Mouse (Mus musculus): ENCODE measurements around the gene Bud23. TPM values are rescaled to one million over a fixed set of nuclear protein-coding genes. Genes with fewer than 3 reads are reported as not detected.
A peak's percentile ranks its signal among the peaks of the same experiment; 100 is the strongest.

The Bud23 gene
- total and polyA plus RNA-seq, 2 experiments, result 32.7 to 51.7 TPM

GRCm38 (mm10) chr5:135086871-135087270, 22.1 kb upstream of the Bud23 start:
- Histone ChIP-seq H3K9ac (ENCODE audit: low read depth, low read length) (no peak overlapping the region), H3K4me1 (ENCODE audit: control insufficient read depth, insufficient read depth, low read length) (peaks cover 9% of the 10 kb centered on the region), H3K79me2 (ENCODE audit: control insufficient read depth, insufficient read depth, low read length) (peaks cover 16% of the 10 kb centered on the region; the same call in 1 of the 2 replicates), H3K36me3 (ENCODE audit: control insufficient read depth, insufficient read depth, low read length) (no peaks in the 10 kb centered on the region), H3K27ac (replicated peaks; ENCODE audit: insufficient read depth, low read depth, low read length) (no peak overlapping the region), H3K27me3 (ENCODE audit: control insufficient read depth, insufficient read depth, low read length) (no peaks in the 10 kb centered on the region), H3K4me3 (ENCODE audit: insufficient read depth, low read depth, low read length) (no peak overlapping the region)
- no peak for TF ChIP-seq CTCF (IDR thresholded peaks at IDR 0.05; ENCODE audit: low read depth, low read length)
- no peak for TF ChIP-seq POLR2A (IDR thresholded peaks at IDR 0.05; ENCODE audit: extremely low read depth, insufficient read depth, low read length)
- peak; percentile 55 for DNase-seq (ENCODE audit: extremely low read depth, low read depth, low spot score)
- WGBS, result 47% methylated on average over 4 of the region's 4 CpGs

DNA sequence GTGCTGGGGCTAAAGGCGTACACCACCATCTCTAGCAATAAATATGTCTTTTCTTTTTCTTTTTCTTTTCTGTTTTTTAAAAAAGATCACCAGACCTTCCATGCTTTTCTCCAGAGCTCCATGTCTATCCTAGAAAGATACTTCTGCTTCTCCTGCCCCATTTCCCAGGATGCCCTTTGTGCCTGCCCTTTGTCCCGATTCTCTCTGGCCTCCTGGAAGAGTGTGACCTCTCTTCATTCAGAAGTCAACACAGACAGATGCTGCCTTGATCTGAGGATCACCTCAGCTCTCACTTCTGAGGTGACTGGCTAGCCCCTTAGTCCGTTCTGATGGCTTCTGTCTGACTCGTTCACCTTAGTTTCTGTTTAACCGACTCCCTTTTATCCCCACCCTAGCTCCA, 15.8 kb upstream of the Bud23 start:
- Histone ChIP-seq H3K4me3 (ENCODE audit: insufficient read depth, low read depth, low read length) (no peak overlapping the region), H3K27me3 (ENCODE audit: control insufficient read depth, insufficient read depth, low read length) (no peaks in the 10 kb centered on the region), H3K9ac (ENCODE audit: low read depth, low read length) (no peak overlapping the region), H3K79me2 (ENCODE audit: control insufficient read depth, insufficient read depth, low read length) (no peaks in the 10 kb centered on the region), H3K36me3 (ENCODE audit: control insufficient read depth, insufficient read depth, low read length) (no peaks in the 10 kb centered on the region), H3K27ac (replicated peaks; ENCODE audit: insufficient read depth, low read depth, low read length) (no peak overlapping the region), H3K4me1 (ENCODE audit: control insufficient read depth, insufficient read depth, low read length) (peaks cover 7% of the 10 kb centered on the region)
- DNase-seq (ENCODE audit: extremely low read depth, low read depth, low spot score), result peak; percentile 63
- TF ChIP-seq POLR2A (IDR thresholded peaks at IDR 0.05; ENCODE audit: extremely low read depth, insufficient read depth, low read length) (no peak), CTCF (IDR thresholded peaks at IDR 0.05; ENCODE audit: low read depth, low read length) (no peak)
- 64% methylated on average over 5 of the region's 5 CpGs for WGBS

GRCm38 (mm10) chr5:135079578-135079977, 14.8 kb upstream of the Bud23 start:
- no peaks in the 10 kb centered on the region for H3K27me3 ChIP-seq (ENCODE audit: control insufficient read depth, insufficient read depth, low read length)
- peaks cover 7% of the 10 kb centered on the region for H3K4me1 ChIP-seq (ENCODE audit: control insufficient read depth, insufficient read depth, low read length)
- H3K27ac ChIP-seq (replicated peaks; ENCODE audit: insufficient read depth, low read depth, low read length), result no peak overlapping the region
- no peaks in the 10 kb centered on the region for H3K36me3 ChIP-seq (ENCODE audit: control insufficient read depth, insufficient read depth, low read length)
- no peak for TF ChIP-seq POLR2A (IDR thresholded peaks at IDR 0.05; ENCODE audit: extremely low read depth, insufficient read depth, low read length)
- TF ChIP-seq CTCF (IDR thresholded peaks at IDR 0.05; ENCODE audit: low read depth, low read length), result no peak
- no peak for DNase-seq (ENCODE audit: extremely low read depth, low read depth, low spot score)
- no peak overlapping the region for H3K4me3 ChIP-seq (ENCODE audit: insufficient read depth, low read depth, low read length)
- WGBS, result 100% methylated on average over 2 of the region's 2 CpGs
- H3K9ac ChIP-seq (ENCODE audit: low read depth, low read length), result no peak overlapping the region
- H3K79me2 ChIP-seq (ENCODE audit: control insufficient read depth, insufficient read depth, low read length), result no peaks in the 10 kb centered on the region

DNA sequence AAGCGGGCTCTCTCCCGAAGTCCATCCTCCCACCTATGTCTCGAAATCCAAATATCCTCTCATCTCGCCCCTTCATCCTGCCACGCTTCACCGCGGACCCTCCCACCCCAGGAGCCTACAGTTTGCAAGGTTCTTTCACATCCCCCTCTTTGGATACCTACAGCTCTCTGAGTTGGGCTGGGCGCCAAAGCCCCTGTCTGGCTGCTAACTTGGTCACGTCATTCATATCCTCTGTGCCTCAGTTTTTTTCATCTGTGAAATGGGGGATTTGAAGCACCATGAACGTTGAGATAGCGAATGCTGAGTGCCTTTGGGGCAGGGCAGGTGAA, 13.7 kb upstream of the Bud23 start:
- no peaks in the 10 kb centered on the region for H3K27me3 ChIP-seq (ENCODE audit: control insufficient read depth, insufficient read depth, low read length)
- TF ChIP-seq CTCF (IDR thresholded peaks at IDR 0.05; ENCODE audit: low read depth, low read length), result no peak
- TF ChIP-seq POLR2A (IDR thresholded peaks at IDR 0.05; ENCODE audit: extremely low read depth, insufficient read depth, low read length), result no peak
- no peaks in the 10 kb centered on the region for H3K36me3 ChIP-seq (ENCODE audit: control insufficient read depth, insufficient read depth, low read length)
- peaks cover 7% of the 10 kb centered on the region for H3K4me1 ChIP-seq (ENCODE audit: control insufficient read depth, insufficient read depth, low read length)
- no peak for DNase-seq (ENCODE audit: extremely low read depth, low read depth, low spot score)
- peak overlapping the region; percentile 32; the same call in 1 of the 2 replicates for H3K4me3 ChIP-seq (ENCODE audit: insufficient read depth, low read depth, low read length)
- peak overlapping the region; percentile 29 for H3K9ac ChIP-seq (ENCODE audit: low read depth, low read length)
- no peaks in the 10 kb centered on the region for H3K79me2 ChIP-seq (ENCODE audit: control insufficient read depth, insufficient read depth, low read length)
- WGBS, result 3% methylated on average over 11 of the region's 11 CpGs
- no peak overlapping the region for H3K27ac ChIP-seq (replicated peaks; ENCODE audit: insufficient read depth, low read depth, low read length)

GRCm38 (mm10) chr5:135077564-135078481, 13.1 kb upstream of the Bud23 start, which contains the start of gene Vps37d:
Vps37d (minus strand) TSS chr5:135078266.
- TF ChIP-seq CTCF (IDR thresholded peaks at IDR 0.05; ENCODE audit: low read depth, low read length), result peak; percentile 80
- no peak for TF ChIP-seq POLR2A (IDR thresholded peaks at IDR 0.05; ENCODE audit: extremely low read depth, insufficient read depth, low read length)
- Histone ChIP-seq H3K4me1 (ENCODE audit: control insufficient read depth, insufficient read depth, low read length) (peaks cover 7% of the 10 kb centered on the region), H3K4me3 (ENCODE audit: insufficient read depth, low read depth, low read length) (peak within 1 kb of the TSS; percentile 70), H3K27me3 (ENCODE audit: control insufficient read depth, insufficient read depth, low read length) (no peaks in the 10 kb centered on the region), H3K36me3 (ENCODE audit: control insufficient read depth, insufficient read depth, low read length) (no peaks in the 10 kb centered on the region), H3K27ac (replicated peaks; ENCODE audit: insufficient read depth, low read depth, low read length) (no peak within 1 kb of the TSS), H3K9ac (ENCODE audit: low read depth, low read length) (peak within 1 kb of the TSS; percentile 90), H3K79me2 (ENCODE audit: control insufficient read depth, insufficient read depth, low read length) (no peaks in the 10 kb centered on the region)
- 2% methylated on average over 77 of the region's 83 CpGs for WGBS
- DNase-seq (ENCODE audit: extremely low read depth, low read depth, low spot score), result peak; percentile 37

Data from liver, adult 2 months (tissue).